Mouse (Mus musculus) neutrophil, adult 59 days (primary cell): ENCODE data around the gene Olfr402. TPM values are rescaled to one million over a fixed set of nuclear protein-coding genes. Genes with fewer than 3 reads are reported as not detected.

Experiments
- total RNA-seq, 2 experiments: library from RNA; stranded (reverse); gene quantifications; 1 replicate in 1 of 2; 2 replicates in 1 of 2; pipeline ENCODE4 v1.2.4; 2023

Gene Olfr402
- not detected for total RNA-seq

DNA sequence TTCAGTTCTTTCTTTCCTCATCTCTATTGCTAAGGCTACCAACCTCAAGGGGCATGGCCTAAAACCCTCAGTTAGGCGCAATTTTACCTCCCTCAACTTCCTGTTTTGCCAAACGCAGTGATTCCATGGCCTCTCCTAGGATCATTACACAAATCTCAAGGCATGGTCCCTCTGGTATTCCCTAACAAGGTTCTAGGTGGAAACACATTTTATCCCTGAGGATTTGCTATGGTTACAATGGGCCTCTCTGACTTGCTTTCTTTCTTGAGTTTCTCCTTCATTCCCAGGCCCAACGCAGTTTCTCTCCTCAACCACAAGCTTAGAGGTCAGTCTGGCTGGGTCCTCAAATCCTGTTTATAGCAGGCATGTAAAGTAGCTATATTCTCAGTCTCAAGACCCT is at the start of gene Olfr402:
Gene Olfr402, plus strand, starts transcription at position 301 of the 400 bp plus-strand sequence.

GRCm38 (mm10) chr11:74113412-74113811 is 39.9 kb upstream of the Olfr402 start, which contains the start of gene Olfr401:
TSS of gene Olfr401 (plus strand) at chr11:74113712.

GRCm38 (mm10) chr11:74185949-74186348 is 32.6 kb downstream of the Olfr402 start, which contains the start of gene Olfr403:
TSS of gene Olfr403 (plus strand) at chr11:74186249.

Other genes with a start within 250 kb of the Olfr402 start
- gene Olfr395, start 244.2 kb upstream of the Olfr402 start, total RNA-seq = not detected
- gene Olfr23, start 216.9 kb upstream of the Olfr402 start, total RNA-seq = not detected
- gene Olfr397, start 192.7 kb upstream of the Olfr402 start, total RNA-seq = not detected
- gene Olfr398, start 163.1 kb upstream of the Olfr402 start, total RNA-seq = not detected
- gene Olfr139, start 97.0 kb upstream of the Olfr402 start, total RNA-seq = not detected
- not detected for gene Olfr399, start 96.9 kb upstream of the Olfr402 start, total RNA-seq
- not detected for gene Zfp616, start 83.6 kb upstream of the Olfr402 start, total RNA-seq
- gene Olfr401, start 39.8 kb upstream of the Olfr402 start, total RNA-seq = not detected
- not detected for gene Olfr403, start 32.7 kb downstream of the Olfr402 start, total RNA-seq
- not detected for gene Olfr43, start 57.9 kb downstream of the Olfr402 start, total RNA-seq
- gene Olfr406, start 106.3 kb downstream of the Olfr402 start, total RNA-seq = not detected
- gene Olfr59, start 130.2 kb downstream of the Olfr402 start, total RNA-seq = not detected
- gene Olfr410, start 184.5 kb downstream of the Olfr402 start, total RNA-seq = not detected
- not detected for gene Olfr411, start 199.1 kb downstream of the Olfr402 start, total RNA-seq
- gene Olfr412, start 208.5 kb downstream of the Olfr402 start, total RNA-seq = not detected